Mouse (Mus musculus) erythroblast, embryonic 14.5 days (primary cell): Measurements from ENCODE around the gene Egflam. TPM values are rescaled to one million over a fixed set of nuclear protein-coding genes. Genes with fewer than 3 reads are reported as not detected.

ENCODE experiments used
- H3K27me3 ChIP-seq: 2 replicates; pipeline ENCODE4 v1.6.1; 2012; ENCODE audit warnings: inconsistent platforms; ENCODE audit not compliant: control insufficient read depth
- H3K36me3 ChIP-seq: 2 replicates; pipeline ENCODE4 v1.6.1; 2012; ENCODE audit warnings: mild to moderate bottlenecking, inconsistent platforms; ENCODE audit not compliant: control insufficient read depth
- H3K4me1 ChIP-seq: 2 replicates; pipeline ENCODE4 v1.6.1; 2012; ENCODE audit warnings: inconsistent platforms; ENCODE audit not compliant: control insufficient read depth
- H3K4me3 ChIP-seq: replicated peaks from 2 replicates; pipeline ENCODE3; 2012; ENCODE audit warnings: moderate library complexity, mild to moderate bottlenecking, inconsistent platforms
- H3K9me3 ChIP-seq: 2 replicates; pipeline ENCODE4 v1.6.1; 2012; ENCODE audit warnings: low read length, inconsistent platforms, mixed read lengths; ENCODE audit not compliant: control insufficient read depth
- GATA1 ChIP-seq: IDR thresholded peaks from 2 replicates; pipeline ENCODE4 v1.6.1; 2012; ENCODE audit warnings: low read length, inconsistent platforms, mixed read lengths
- TAL1 ChIP-seq: IDR thresholded peaks from 3 replicates; pipeline ENCODE4 v1.6.1; 2012; ENCODE audit warnings: low read length, inconsistent platforms, mixed read lengths
- polyA plus RNA-seq: library from polyadenylated mRNA; stranded (reverse); fragments of >175 nt; gene quantifications from 2 replicates; pipeline ENCODE4 v1.2.3, GENCODE M21; 2012

The Egflam gene
- polyA plus RNA-seq, 1 experiment = not detected

DNA sequence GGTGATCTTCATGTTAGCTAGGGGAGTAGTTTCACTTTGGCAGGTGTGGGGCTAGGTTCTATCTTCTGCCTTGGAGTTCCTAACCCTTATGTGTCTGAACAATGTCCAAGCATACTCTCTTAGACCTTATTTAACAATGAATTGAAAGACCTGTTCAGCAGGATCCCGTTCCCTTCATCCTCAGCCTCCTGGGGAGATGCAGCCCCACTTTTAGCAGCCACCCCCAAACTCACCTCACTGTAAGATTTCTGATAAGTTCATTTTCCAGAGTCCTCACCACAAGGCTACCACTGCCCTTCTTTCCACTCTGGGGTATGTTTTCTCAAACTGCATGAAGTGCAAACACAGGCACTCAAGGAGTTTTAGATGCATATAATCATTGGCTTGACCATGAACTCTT lies 136.8 kb downstream of the Egflam start:
- H3K9me3 ChIP-seq = no peaks in the 10 kb centered on the region

DNA sequence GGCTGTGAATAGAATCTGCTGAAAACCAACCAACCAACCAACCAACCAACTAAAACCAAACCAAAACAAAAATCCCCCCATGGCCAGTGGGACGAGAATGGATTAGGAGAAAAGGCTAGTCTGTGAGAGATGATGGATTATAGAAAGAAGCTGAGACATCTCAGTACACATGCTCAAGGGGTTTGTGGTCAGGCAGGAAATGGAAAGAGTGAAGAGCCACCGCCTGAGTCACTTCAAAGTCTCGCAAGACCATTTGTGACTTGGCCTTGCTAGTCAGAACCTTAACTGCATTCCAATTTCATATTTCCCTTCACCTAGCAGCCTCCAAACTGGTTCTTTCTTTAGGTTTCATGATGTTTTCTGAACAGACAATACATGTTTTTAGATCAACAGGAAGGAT lies 141.6 kb downstream of the Egflam start:
- H3K4me3 ChIP-seq = no peak overlapping the region
- H3K27me3 ChIP-seq = no peaks in the 10 kb centered on the region
- H3K4me1 ChIP-seq = no peaks in the 10 kb centered on the region
- TF ChIP-seq TAL1 = no peak
- no peak for TF ChIP-seq GATA1
- peaks cover 2% of the 10 kb centered on the region; the same call in 1 of the 2 replicates for H3K9me3 ChIP-seq
- no peaks in the 10 kb centered on the region for H3K36me3 ChIP-seq

More for the DNA sequence above, 136.8 kb downstream of the Egflam start:
- H3K4me1 ChIP-seq = no peaks in the 10 kb centered on the region
- H3K4me3 ChIP-seq = no peak overlapping the region
- no peaks in the 10 kb centered on the region for H3K27me3 ChIP-seq
- no peaks in the 10 kb centered on the region for H3K36me3 ChIP-seq
- TF ChIP-seq GATA1 = no peak
- TF ChIP-seq TAL1 = no peak

DNA sequence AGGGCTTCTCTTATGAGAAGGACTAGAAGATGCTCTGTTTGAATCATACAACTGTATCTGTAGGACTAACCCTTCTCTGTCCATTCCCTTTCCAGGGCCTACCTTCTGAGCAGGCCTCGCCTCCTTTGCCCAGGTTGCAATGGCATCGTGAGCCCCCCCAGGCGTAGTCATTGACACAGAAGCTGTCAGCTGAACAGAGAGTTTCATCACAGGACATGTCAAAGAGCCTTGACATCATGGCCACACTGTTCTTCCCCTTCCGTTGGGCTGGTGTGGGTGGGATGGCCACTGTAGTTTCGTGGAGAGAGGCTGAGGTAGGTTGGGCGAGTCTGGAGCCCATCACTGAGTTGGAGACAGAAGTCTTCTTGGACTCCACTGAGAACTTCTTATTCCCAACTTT lies 144.9 kb downstream of the Egflam start:
- Histone ChIP-seq H3K27me3 (no peaks in the 10 kb centered on the region), H3K36me3 (no peaks in the 10 kb centered on the region), H3K4me1 (no peaks in the 10 kb centered on the region), H3K9me3 (peaks cover 4% of the 10 kb centered on the region; the same call in 1 of the 2 replicates), H3K4me3 (no peak overlapping the region)
- TF ChIP-seq TAL1 (no peak), GATA1 (no peak)

DNA sequence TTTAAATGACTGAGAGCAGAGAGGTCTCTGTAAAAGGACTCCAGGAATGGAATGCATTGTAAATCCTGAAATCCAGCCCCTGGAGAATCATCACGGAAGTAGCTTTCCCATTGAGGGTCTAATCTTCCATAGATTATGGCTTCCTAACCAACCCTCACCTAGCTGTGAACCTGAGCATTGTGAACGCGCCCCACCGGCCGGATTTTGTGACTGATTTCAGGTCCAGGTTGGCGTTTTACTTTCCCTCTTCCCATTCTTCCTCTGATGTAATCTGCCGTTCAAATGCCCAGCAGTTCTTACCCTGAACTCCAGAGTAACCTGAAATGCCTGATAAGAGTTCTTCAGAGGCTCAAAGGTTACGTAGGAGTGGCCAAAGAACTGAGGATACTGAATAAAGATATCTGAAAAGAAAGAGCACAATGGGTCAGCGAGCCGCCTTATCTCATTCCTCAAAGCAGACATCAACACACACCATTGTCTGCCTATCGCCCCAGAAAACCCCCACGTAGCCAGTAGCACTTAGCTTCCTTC lies 146.0 kb downstream of the Egflam start:
- Histone ChIP-seq H3K27me3 (no peaks in the 10 kb centered on the region), H3K4me1 (no peaks in the 10 kb centered on the region)
- no peak for TF ChIP-seq TAL1
- TF ChIP-seq GATA1 = no peak

DNA sequence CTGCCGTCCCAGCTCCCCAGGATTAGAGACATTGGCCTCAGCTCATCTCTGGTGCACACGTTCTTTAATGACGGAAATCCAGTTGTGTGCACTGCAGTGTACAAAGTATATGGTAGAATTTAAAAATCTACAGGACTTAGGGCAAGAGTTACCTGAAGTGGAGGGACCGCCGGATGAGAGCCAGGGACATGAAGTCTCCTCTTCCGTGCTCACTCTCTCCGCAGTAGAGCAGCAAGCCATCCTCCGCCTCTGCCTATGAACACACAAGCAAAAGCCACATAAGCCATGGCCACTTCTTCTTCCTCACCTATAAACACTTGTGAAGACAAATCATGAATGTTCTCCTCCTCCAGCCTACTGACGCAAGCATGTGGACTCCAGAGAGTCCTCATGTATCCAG lies 147.2 kb downstream of the Egflam start:
- Histone ChIP-seq H3K27me3 (no peaks in the 10 kb centered on the region), H3K4me1 (no peaks in the 10 kb centered on the region), H3K4me3 (no peak overlapping the region), H3K36me3 (no peaks in the 10 kb centered on the region), H3K9me3 (peaks cover 4% of the 10 kb centered on the region; the same call in 1 of the 2 replicates)
- TF ChIP-seq GATA1 (no peak), TAL1 (no peak)

More for the DNA sequence above, 146.0 kb downstream of the Egflam start:
- H3K4me3 ChIP-seq = no peak overlapping the region
- H3K9me3 ChIP-seq = peaks cover 4% of the 10 kb centered on the region; the same call in 1 of the 2 replicates
- no peaks in the 10 kb centered on the region for H3K36me3 ChIP-seq

GRCm38 (mm10) chr15:7249216-7249615 lies 149.0 kb downstream of the Egflam start:
- H3K9me3 ChIP-seq = peaks cover 4% of the 10 kb centered on the region; the same call in 1 of the 2 replicates
- TF ChIP-seq TAL1 (no peak), GATA1 (no peak)
- no peak overlapping the region for H3K4me3 ChIP-seq
- no peaks in the 10 kb centered on the region for H3K4me1 ChIP-seq
- H3K36me3 ChIP-seq = no peaks in the 10 kb centered on the region
- no peaks in the 10 kb centered on the region for H3K27me3 ChIP-seq

DNA sequence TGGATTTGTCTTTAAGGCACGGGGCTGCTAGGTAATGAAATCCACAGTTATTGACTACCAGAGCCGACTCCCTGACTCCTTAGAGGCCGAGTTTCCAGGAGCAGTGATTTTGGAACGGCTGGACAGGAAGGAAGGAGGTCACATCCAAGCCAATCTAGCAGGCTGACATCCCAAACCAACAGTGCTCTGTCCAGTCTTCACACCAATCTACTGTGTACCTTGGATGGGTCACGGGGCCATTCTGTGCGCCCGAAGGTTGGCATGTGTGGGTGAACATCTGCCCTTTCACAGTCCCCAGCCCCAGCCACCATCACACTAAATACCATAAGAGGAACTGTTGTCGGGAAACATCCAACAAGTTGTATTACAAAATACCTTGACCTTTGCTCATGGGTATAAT lies 150.9 kb downstream of the Egflam start:
- no peak overlapping the region for H3K4me3 ChIP-seq
- no peaks in the 10 kb centered on the region for H3K27me3 ChIP-seq
- H3K4me1 ChIP-seq = no peaks in the 10 kb centered on the region
- peaks cover 2% of the 10 kb centered on the region; the same call in 1 of the 2 replicates for H3K9me3 ChIP-seq
- TF ChIP-seq GATA1 = no peak
- no peak for TF ChIP-seq TAL1
- no peaks in the 10 kb centered on the region for H3K36me3 ChIP-seq

DNA sequence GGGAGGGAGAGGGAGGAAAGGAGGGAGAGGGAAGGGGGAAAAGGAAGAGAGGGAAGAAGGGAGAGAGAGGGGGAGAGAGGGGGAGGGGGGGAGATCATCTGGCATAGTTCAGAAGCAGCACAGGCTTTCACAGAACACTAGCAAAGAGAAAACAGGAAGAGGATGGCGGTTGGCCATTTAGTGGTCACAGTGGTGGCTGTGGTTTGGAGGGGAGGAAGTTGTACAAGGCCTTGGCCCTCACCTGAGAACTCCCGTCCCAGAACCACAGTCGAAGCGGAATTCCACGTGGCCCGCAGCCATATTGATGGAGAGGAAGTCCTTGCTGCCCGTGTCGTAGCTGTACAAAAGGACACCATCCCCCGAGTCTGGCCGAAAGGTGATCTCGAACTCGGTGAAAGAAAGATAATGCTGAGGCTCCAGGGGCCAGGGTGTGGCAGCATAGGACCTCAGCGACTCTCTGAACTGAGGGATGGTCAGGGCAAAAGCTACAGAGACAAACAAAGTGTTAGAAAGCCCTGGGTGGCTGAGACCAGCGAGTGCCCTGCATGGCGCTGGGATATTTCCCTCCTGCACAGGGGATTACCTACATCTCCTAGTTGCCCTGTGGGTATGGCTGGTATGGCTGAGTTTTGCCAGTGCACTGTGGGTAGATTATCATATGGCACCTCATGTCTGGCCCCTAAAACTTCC lies 155.9 kb downstream of the Egflam start:
- TF ChIP-seq GATA1 (no peak), TAL1 (no peak)
- no peaks in the 10 kb centered on the region for H3K36me3 ChIP-seq
- no peaks in the 10 kb centered on the region for H3K9me3 ChIP-seq
- no peaks in the 10 kb centered on the region for H3K4me1 ChIP-seq
- H3K27me3 ChIP-seq = no peaks in the 10 kb centered on the region
- H3K4me3 ChIP-seq = no peak overlapping the region

- no peaks in the 10 kb centered on the region for H3K4me1 ChIP-seq
- TF ChIP-seq TAL1 = no peak
- no peak for TF ChIP-seq GATA1
- H3K4me3 ChIP-seq = no peak overlapping the region
- H3K36me3 ChIP-seq = no peaks in the 10 kb centered on the region
- H3K9me3 ChIP-seq = no peaks in the 10 kb centered on the region
- H3K27me3 ChIP-seq = no peaks in the 10 kb centered on the region
These were observed 157.2 kb downstream of the Egflam start for GRCm38 (mm10) chr15:7240950-7241349.
